Mouse (Mus musculus): Measurements from ENCODE around the gene Fam162a.

DNA sequence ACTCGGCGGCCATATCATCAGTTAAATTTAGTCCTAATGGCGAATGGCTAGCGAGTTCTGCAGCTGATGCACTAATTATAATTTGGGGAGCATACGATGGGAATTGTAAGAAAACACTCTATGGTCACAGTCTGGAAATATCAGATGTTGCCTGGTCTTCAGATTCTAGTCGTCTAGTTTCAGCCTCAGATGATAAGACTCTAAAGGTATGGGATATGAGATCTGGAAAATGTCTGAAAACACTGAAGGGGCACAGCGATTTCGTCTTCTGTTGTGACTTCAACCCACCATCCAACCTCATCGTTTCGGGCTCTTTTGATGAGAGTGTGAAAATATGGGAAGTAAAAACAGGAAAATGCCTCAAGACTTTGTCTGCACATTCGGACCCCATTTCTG, 29.8 kb downstream of the Fam162a start:
- TF ChIP-seq GATA1 (IDR thresholded peaks at IDR 0.05; ENCODE audit: borderline replicate concordance, low read length), result no peak
- no peak for TF ChIP-seq FLI1 (IDR thresholded peaks at IDR 0.05; ENCODE audit: low read length)

Measured in megakaryocyte, embryonic 14.5 days (primary cell).